Mouse (Mus musculus) kidney, adult 2 months (tissue): Measurements from ENCODE around the gene Ecsit.

Experiments used
- CTCF ChIP-seq: fragments of 200-500 bp; conservative IDR thresholded peaks from 2 replicates; pipeline ENCODE4 v1.5.1; 2011; ENCODE audit warnings: low read depth, mild to moderate bottlenecking, control low read depth, low read length, moderate library complexity, mixed read lengths; ENCODE audit not compliant: insufficient read depth, insufficient read length
- POLR2A ChIP-seq: fragments of 200-500 bp; IDR thresholded peaks from one replicate; pipeline ENCODE4 v1.6.1; 2011; ENCODE audit warnings: low read depth, low read length, control low read depth

GRCm38 (mm10) chr9:22089986-22090385 is 4.7 kb upstream of the Ecsit start:
- TF ChIP-seq CTCF (no peak), POLR2A (no peak)
